Mouse (Mus musculus) kidney, adult 2 months (tissue): ENCODE results near the gene Nudt7.

Source experiments
- CTCF ChIP-seq: fragments of 200-500 bp; conservative IDR thresholded peaks from 2 replicates; pipeline ENCODE4 v1.5.1; 2011; ENCODE audit warnings: low read depth, mild to moderate bottlenecking, control low read depth, low read length, moderate library complexity, mixed read lengths; ENCODE audit not compliant: insufficient read depth, insufficient read length
- POLR2A ChIP-seq: fragments of 200-500 bp; IDR thresholded peaks from one replicate; pipeline ENCODE4 v1.6.1; 2011; ENCODE audit warnings: low read depth, low read length, control low read depth

DNA sequence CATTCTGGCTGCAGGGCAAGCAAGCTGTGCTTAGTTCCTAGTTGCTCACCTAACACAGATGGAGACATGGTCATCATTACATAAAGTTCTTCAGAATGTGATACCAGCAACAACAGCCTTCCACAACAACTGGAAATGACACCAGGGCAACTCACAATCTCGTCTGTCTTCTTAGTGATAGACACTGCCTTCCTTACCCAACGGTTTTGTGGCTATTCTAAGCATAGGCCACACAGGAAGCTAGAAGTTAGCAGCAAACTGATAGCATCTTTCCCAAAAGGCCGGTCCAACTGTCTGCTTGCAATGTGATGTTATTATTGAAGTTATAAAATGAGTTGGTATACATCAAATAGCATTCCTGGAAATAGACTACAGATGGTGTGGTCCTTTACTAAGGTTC, 9.7 kb upstream of the Nudt7 start:
- TF ChIP-seq CTCF = no peak
- no peak for TF ChIP-seq POLR2A
